Mouse (Mus musculus) liver, embryonic 13.5 days (tissue): ENCODE data around the gene P2ry1. TPM values are rescaled to one million over a fixed set of nuclear protein-coding genes. Genes with fewer than 3 reads are reported as not detected.
A peak's percentile ranks its signal among the peaks of the same experiment; 100 is the strongest.

Source experiments
- ATAC-seq: fragments of 200-750 bp; cut with Nextera tagmentation; 2 replicates; pipeline ENCODE4 v1.8.0; 2017; ENCODE audit warnings: low read depth, mild to moderate bottlenecking, moderate number of reproducible peaks, moderate library complexity
- DNase-seq: peaks from one replicate; pipeline ENCODE4 v3.0.0; 2022
- H3K27ac ChIP-seq: fragments of 300-500 bp; sonication (generic); 2 replicates; pipeline ENCODE4 v1.5.1; 2015; ENCODE audit warnings: moderate library complexity, mild to moderate bottlenecking, inconsistent platforms
- H3K27me3 ChIP-seq: fragments of 300-500 bp; sonication (generic); 2 replicates; pipeline ENCODE4 v1.6.1; 2015; ENCODE audit warnings: mild to moderate bottlenecking, inconsistent platforms
- H3K36me3 ChIP-seq: fragments of 300-500 bp; sonication (generic); 2 replicates; pipeline ENCODE4 v1.6.1; 2015; ENCODE audit warnings: mild to moderate bottlenecking, inconsistent platforms
- H3K4me1 ChIP-seq: fragments of 300-500 bp; sonication (generic); replicated peaks from 2 replicates; pipeline ENCODE4 v1.6.1; 2015; ENCODE audit warnings: inconsistent platforms
- H3K4me2 ChIP-seq: fragments of 300-500 bp; sonication (generic); 2 replicates; pipeline ENCODE4 v1.6.1; 2015; ENCODE audit warnings: inconsistent platforms, mild to moderate bottlenecking, moderate library complexity
- H3K4me3 ChIP-seq: fragments of 300-500 bp; sonication (generic); replicated peaks from 2 replicates; pipeline ENCODE4 v1.5.1; 2015; ENCODE audit warnings: mild to moderate bottlenecking, inconsistent platforms
- H3K9ac ChIP-seq: fragments of 300-500 bp; sonication (generic); 2 replicates; pipeline ENCODE4 v1.6.1; 2015; ENCODE audit warnings: mild to moderate bottlenecking, inconsistent platforms
- H3K9me3 ChIP-seq: fragments of 300-500 bp; sonication (generic); replicated peaks from 2 replicates; pipeline ENCODE4 v1.6.1; 2016; ENCODE audit warnings: inconsistent platforms
- WGBS: fragments of 180-500 bp; shearing (Covaris S2); methylation state at CpG from one replicate; pipeline ENCODE4 v1.1.7; 2015; ENCODE audit not compliant: insufficient replicate concordance; 5-methylcytosine and 5-hydroxymethylcytosine counted together
- polyA plus RNA-seq: library from polyadenylated mRNA; unstranded; fragments of >200 nt; fragmentation: Nextera tagmentation; extraction: Ambion mirVana; gene quantifications from 2 replicates; pipeline ENCODE4 v1.2.1, GENCODE M21; 2015

P2ry1 gene
- 6.5 and 7.4 TPM in 2 replicates for polyA plus RNA-seq

DNA sequence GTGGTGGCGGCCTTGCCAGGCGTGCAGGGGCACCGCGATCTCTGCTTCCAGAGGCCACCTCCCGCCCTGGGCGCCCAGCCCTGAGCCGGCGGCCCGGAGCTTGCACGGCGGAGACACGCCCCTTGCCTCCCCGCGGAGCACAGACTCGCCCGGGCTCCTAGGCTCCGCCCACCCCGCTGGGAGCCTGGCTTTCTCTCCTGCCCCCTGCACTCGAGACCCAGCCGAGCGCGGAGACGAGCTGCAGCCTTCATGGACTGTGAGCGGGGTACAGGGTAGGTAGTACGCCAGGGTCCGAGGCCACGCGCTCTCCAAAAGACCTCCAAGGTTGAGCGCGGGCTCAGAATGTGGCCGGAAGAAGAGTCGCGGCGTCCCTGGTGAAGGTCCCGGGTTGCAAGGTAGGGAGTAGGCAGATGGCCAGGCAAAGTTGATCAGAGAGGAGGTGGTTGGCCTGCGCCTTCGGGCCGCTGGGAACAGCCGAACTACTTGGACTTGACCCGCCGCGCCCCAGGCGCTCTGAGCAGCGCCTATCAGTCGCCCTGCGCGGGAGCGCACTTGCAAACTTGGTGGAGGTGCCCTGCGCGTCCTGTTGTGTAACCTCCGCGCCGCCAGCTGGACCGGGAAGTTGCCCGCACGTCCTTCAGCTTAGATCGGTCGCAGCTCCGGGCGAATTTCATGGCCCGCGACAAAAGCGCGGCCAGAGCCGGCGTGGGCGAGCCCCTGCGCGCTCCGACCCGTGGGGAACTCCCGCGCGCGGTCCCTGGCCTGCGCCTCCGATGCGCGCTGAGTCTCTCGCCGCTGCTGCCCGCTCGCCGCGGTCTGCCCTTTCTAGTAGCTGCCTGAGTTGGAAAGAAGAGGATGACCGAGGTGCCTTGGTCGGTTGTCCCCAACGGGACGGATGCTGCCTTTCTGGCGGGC is at the start of gene P2ry1:
Gene P2ry1 (plus strand): TSS at position 209 of the 915 bp plus-strand sequence.
- ATAC-seq (peak; percentile 99), DNase-seq (peak; percentile 88)
- peaks cover 15% of the 10 kb centered on the region for H3K27me3 ChIP-seq
- H3K4me3 ChIP-seq: peak within 1 kb of the TSS; percentile 72
- under 1% methylated on average over 90 of the region's 90 CpGs for WGBS
- peaks cover 23% of the 10 kb centered on the region for H3K4me1 ChIP-seq
- H3K27ac ChIP-seq: peak within 1 kb of the TSS; percentile 44; the same call in 1 of the 2 replicates
- no peaks in the 10 kb centered on the region for H3K36me3 ChIP-seq
- H3K9me3 ChIP-seq: no peaks in the 10 kb centered on the region
- H3K4me2 ChIP-seq: peak within 1 kb of the TSS; percentile 96
- H3K9ac ChIP-seq: peak within 1 kb of the TSS; percentile 76

DNA sequence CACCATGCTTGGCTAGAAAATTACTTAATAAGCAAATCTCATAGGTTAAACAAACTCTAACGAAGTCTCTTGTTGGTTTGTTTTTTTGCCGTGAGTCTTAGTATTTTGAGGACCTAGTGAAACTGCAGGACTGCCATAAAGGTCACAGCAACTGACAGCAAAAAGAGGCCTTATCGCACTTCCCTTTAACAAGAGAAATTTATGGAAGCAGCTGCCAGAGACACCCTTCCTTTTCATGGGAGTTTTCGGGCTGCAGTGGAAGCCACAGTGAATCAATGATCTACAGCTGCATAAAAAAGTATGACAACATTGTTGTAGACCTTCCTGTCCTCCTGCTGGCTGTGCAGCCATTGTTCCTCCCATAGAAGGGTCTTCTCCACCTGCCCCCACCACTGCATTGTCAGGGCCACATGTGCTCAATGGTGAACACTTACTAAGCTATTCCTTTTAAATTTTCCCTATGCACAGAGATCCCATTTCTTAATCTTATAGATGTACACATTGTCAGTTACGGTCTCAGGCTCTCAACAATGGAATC is 49.3 kb upstream of the P2ry1 start:
- no peak; the same call in 1 of the 2 replicates for ATAC-seq
- DNase-seq: no peak
- Histone ChIP-seq H3K4me3 (no peak overlapping the region), H3K27me3 (no peaks in the 10 kb centered on the region), H3K9ac (no peak overlapping the region), H3K4me1 (peaks cover 12% of the 10 kb centered on the region), H3K9me3 (no peaks in the 10 kb centered on the region), H3K27ac (no peak overlapping the region), H3K36me3 (no peaks in the 10 kb centered on the region), H3K4me2 (no peak overlapping the region)
- 30% methylated on average over 5 of the region's 5 CpGs for WGBS

DNA sequence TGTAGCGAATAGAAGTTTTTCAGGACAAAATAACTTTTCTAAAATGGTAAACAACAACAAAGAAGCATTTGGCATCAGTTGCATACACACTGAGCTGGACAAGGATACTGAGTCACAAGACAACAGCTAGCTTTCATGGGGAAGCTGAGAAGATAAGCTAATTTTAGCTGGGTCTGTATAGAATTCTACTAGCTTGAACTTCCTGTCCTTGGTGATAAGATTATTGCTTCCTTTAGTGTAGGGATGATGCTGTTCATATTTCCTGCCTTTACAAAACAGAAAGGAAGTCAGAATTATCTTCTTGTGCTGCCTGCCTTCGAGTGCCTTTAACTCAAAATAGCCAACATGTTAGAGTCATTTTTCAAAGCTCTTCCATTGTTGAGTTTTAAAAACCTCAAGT is 48.5 kb upstream of the P2ry1 start:
- no peak overlapping the region for H3K4me2 ChIP-seq
- ATAC-seq (peak; percentile 66), DNase-seq (no peak)
- no peak overlapping the region for H3K27ac ChIP-seq
- peaks cover 12% of the 10 kb centered on the region for H3K4me1 ChIP-seq
- H3K36me3 ChIP-seq: no peaks in the 10 kb centered on the region
- WGBS: 27% methylated on average over 2 of the region's 2 CpGs
- no peak overlapping the region for H3K4me3 ChIP-seq
- no peaks in the 10 kb centered on the region for H3K27me3 ChIP-seq
- no peak overlapping the region for H3K9ac ChIP-seq
- H3K9me3 ChIP-seq: no peaks in the 10 kb centered on the region

DNA sequence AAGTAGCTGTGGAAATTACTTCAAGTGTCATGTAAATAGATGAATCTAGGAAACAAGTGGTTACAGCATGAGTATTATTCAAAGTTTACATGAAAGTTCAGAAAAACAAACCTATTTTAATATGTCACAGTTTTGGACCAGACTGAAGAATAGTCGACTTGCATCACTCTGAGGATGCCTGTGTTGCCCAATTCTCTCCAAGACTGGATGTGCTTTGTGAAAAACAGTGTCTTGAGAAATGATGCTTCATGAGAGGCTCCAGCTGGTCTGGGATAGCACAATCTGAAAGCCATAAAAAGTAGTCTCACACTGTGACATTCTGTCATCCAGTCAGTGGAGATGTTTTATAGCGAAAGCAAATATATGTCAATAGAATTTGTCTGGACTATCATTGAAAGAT is 43.8 kb upstream of the P2ry1 start:
- Histone ChIP-seq H3K4me2 (no peak overlapping the region), H3K27me3 (no peaks in the 10 kb centered on the region), H3K4me3 (no peak overlapping the region), H3K9me3 (no peaks in the 10 kb centered on the region), H3K9ac (no peak overlapping the region), H3K27ac (no peak overlapping the region), H3K4me1 (peaks cover 5% of the 10 kb centered on the region; the same call in 1 of the 2 replicates), H3K36me3 (no peaks in the 10 kb centered on the region)
- DNase-seq (no peak), ATAC-seq (no peak)
- WGBS: 75% methylated on average over 2 of the region's 2 CpGs

DNA sequence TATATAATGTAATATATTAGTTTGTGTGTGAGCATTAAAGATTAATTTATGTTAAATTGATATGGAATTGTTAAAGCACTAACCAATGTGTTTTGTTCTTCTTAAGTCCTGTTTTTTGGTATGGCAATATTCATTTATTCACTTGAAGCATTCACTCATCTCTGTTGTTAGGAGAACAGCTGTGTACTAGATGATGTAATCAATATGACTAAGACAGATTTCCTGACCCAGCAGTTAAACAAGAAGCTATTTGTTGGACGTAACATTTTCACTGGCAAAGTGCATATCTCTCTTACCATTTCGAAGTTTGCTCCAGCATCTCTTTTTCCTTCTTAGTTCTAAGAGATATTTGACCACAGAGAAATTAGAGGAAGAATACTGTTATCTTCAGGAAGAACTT is 37.5 kb upstream of the P2ry1 start:
- WGBS: 31% methylated on average over 2 of the region's 2 CpGs
- Histone ChIP-seq H3K36me3 (no peaks in the 10 kb centered on the region), H3K9me3 (no peaks in the 10 kb centered on the region), H3K4me2 (no peak overlapping the region), H3K27ac (no peak overlapping the region), H3K27me3 (no peaks in the 10 kb centered on the region), H3K9ac (no peak overlapping the region), H3K4me3 (no peak overlapping the region), H3K4me1 (no peaks in the 10 kb centered on the region)
- DNase-seq: no peak
- no peak for ATAC-seq

DNA sequence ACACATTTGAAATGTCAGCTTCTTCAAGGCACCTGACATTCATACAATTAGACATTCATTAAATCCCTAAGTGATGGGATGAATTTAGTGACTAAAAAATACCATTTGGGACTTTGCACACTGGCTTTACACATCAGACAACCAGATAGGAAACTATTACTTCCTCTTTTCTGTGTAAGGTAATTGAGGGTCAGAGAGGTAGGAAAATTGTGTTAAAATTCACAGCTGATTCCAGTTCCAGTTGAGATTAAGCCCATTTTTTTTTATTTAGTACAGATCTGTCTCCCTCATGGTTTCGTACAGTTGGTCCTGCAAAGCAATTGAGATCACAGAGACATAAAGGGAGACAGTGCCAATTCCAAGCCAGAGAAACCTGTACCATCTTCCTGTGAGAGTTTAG is 27.7 kb upstream of the P2ry1 start:
- Histone ChIP-seq H3K4me1 (no peaks in the 10 kb centered on the region), H3K4me3 (no peak overlapping the region), H3K9me3 (no peaks in the 10 kb centered on the region), H3K27ac (no peak overlapping the region), H3K27me3 (no peaks in the 10 kb centered on the region), H3K36me3 (no peaks in the 10 kb centered on the region), H3K4me2 (no peak overlapping the region), H3K9ac (no peak overlapping the region)
- DNase-seq (no peak), ATAC-seq (no peak)
- WGBS: 51% methylated on average over 1 of the region's 1 CpGs

DNA sequence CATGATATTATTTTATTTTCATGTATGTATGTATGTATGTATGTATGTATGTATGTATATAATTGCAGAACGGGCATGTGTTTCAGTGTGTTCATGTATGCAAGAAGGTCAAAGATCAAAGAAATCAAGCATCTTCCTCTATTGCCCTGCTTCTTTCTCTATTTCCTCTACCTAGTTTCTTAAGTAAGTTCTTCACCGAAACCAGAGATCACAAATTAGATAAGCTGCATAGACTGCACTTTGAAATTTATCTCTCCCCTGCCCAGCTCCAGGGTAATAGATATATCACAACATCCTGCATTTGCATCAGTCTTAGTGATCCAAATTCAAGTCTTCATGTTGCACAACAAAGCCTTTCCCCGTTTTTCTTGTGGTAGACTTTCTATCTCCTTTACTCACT is 20.5 kb upstream of the P2ry1 start:
- Histone ChIP-seq H3K4me1 (no peaks in the 10 kb centered on the region), H3K9me3 (no peaks in the 10 kb centered on the region), H3K36me3 (no peaks in the 10 kb centered on the region), H3K27me3 (no peaks in the 10 kb centered on the region), H3K27ac (no peak overlapping the region), H3K9ac (no peak overlapping the region), H3K4me3 (no peak overlapping the region), H3K4me2 (no peak overlapping the region)
- ATAC-seq (no peak), DNase-seq (no peak)
- WGBS: 51% methylated on average over 3 of the region's 3 CpGs

DNA sequence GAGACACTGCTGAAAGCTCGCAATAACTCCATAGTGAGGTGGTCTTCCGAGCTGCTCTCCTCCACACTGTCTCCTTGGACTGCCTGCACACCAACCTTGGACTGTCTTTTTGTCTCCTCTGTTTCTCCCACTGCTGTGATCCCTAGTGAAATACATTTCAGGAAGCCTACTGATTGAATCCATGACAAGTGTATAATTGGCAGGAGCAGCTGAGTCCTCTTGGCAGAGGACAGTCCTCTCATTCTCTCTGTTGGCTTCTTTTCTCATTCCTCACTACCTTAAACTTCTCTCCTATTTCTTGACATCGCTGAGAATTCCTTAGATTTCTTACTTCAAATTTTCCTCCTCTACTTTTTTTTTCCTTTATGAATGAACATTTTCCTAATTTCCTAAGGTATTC is 4.5 kb upstream of the P2ry1 start:
- 67% methylated on average over 3 of the region's 3 CpGs for WGBS
- no peak overlapping the region for H3K4me3 ChIP-seq
- no peak for ATAC-seq

DNA sequence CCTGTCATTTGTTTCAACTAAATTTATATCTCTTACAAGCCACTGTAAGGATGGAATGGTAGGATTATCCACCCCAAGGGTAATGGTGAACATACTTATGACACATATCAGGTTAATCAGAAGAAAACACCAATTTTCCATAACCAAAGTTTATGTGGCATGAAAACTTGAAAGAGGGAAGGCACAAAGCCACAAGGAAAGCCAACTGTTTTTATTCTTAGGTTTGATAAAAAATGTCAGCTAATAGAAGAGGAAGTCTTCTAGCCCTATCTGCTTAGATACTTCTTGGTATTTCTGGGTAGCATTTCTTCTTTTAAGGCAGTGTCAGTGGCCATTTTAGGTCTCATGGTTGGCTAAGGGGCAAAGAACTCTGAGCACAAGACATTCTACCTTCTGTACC is 2.9 kb upstream of the P2ry1 start:
- H3K27ac ChIP-seq: no peak overlapping the region
- no peaks in the 10 kb centered on the region for H3K9me3 ChIP-seq
- peaks cover 23% of the 10 kb centered on the region for H3K4me1 ChIP-seq
- peaks cover 15% of the 10 kb centered on the region for H3K27me3 ChIP-seq
- no peaks in the 10 kb centered on the region for H3K36me3 ChIP-seq
- ATAC-seq (no peak), DNase-seq (no peak)
- no peak overlapping the region for H3K9ac ChIP-seq
- H3K4me3 ChIP-seq: no peak overlapping the region
- H3K4me2 ChIP-seq: no peak overlapping the region

More for the DNA sequence above, 4.5 kb upstream of the P2ry1 start:
- peaks cover 10% of the 10 kb centered on the region for H3K4me1 ChIP-seq
- H3K4me2 ChIP-seq: no peak overlapping the region
- H3K9me3 ChIP-seq: no peaks in the 10 kb centered on the region
- DNase-seq: no peak
- H3K27ac ChIP-seq: no peak overlapping the region
- no peaks in the 10 kb centered on the region for H3K36me3 ChIP-seq
- peaks cover 2% of the 10 kb centered on the region; the same call in 1 of the 2 replicates for H3K27me3 ChIP-seq
- no peak overlapping the region for H3K9ac ChIP-seq

DNA sequence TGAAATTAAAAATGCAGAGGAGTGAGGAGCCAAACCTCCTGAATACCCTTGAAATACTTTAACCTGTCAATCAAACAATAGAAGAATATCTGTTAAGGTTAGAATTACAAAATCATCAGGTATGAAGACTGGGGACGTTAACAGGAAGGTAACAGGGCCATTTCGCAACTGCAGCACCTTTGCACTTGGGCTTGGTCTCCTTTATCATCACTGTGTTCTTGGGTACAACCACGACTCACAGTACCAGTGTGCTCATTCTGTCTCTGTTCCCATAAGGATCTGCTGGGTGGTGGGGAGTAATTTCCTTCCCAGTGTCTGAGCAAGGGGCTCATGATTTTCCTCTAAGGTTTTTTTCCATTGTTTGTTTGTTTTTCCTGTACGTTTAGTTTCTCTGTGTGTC is 1.8 kb upstream of the P2ry1 start:
- H3K27me3 ChIP-seq: peaks cover 15% of the 10 kb centered on the region
- H3K4me2 ChIP-seq: no peak overlapping the region
- H3K36me3 ChIP-seq: no peaks in the 10 kb centered on the region
- H3K27ac ChIP-seq: no peak overlapping the region
- H3K9me3 ChIP-seq: no peaks in the 10 kb centered on the region
- H3K4me3 ChIP-seq: no peak overlapping the region
- WGBS: 50% methylated on average over 4 of the region's 4 CpGs
- no peak overlapping the region for H3K9ac ChIP-seq
- ATAC-seq (no peak), DNase-seq (no peak)
- H3K4me1 ChIP-seq: peaks cover 23% of the 10 kb centered on the region

DNA sequence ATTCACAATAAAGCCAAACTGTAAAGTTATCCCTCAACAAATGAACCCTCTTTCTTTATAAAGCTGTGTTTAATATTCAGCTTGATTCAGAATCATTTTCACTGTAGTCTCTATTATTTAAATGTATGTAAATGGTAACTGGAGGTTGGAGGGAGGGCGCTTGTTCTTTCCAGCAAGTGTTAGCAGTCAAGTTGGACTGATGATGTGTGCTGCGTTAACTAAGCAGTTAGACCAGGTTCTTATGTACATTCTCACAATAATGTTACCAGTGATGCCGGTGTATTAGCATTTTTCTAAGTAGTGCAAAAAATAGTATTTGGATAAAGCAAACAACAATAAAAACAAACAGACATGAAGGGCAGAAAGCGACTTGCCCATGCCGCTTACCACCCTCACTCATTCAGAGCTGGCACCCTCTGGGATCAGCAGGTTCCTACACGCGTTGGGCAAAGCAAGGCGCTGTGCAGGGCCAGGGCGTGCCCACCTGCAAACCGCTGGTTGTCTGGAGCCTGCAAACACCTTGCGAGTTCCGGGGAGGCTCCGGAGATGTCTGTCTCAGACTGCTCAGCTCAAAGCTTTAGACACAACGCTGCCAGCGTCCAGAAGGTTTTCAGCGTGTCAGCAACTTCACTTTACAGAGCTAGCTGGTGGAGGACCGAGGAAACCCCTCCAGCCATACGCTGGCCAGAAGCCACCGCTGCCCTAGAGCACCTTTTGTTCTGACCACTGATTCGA is 576 bp upstream of the P2ry1 start:
- Histone ChIP-seq H3K9me3 (no peaks in the 10 kb centered on the region), H3K4me3 (peak overlapping the region; percentile 72), H3K36me3 (no peaks in the 10 kb centered on the region), H3K4me1 (peaks cover 23% of the 10 kb centered on the region), H3K27ac (no peak overlapping the region), H3K9ac (peak overlapping the region; percentile 76), H3K27me3 (peaks cover 15% of the 10 kb centered on the region), H3K4me2 (peak overlapping the region; percentile 96)
- no peak for DNase-seq
- ATAC-seq: peak; percentile 66
- WGBS: 3% methylated on average over 20 of the region's 20 CpGs
